Mouse (Mus musculus) heart, adult 10 weeks (tissue): ENCODE data around the gene Prmt6. TPM values are rescaled to one million over a fixed set of nuclear protein-coding genes. Genes with fewer than 3 reads are reported as not detected.

ENCODE experiments used
- polyA plus RNA-seq: library from polyadenylated mRNA; stranded (reverse); fragments of 350-450 nt; fragmentation: Illumina TruSeq; extraction: RNeasy Lipid Tissue Mini Kit (QIAGEN cat#74804); gene quantifications from one replicate; pipeline ENCODE4 v1.2.3, GENCODE M21; 2014; ENCODE audit warnings: low read depth, low replicate concordance

Gene Prmt6
- 4.5 TPM for polyA plus RNA-seq

GRCm38 (mm10) chr3:110250839-110251700 is at the start of gene Prmt6:
Gene Prmt6 (minus strand): TSS chr3:110250998.

Other genes starting within 250 kb of the Prmt6 start
- gene Ntng1, start 107.0 kb downstream of the Prmt6 start, polyA plus RNA-seq, result not detected